Mouse (Mus musculus) gastrocnemius, postnatal 25 days (tissue): ENCODE measurements around the gene Kif6. TPM values are rescaled to one million over a fixed set of nuclear protein-coding genes. Genes with fewer than 3 reads are reported as not detected.

Source experiments
- DNase-seq: peaks from one replicate; pipeline ENCODE4 v3.0.0; 2022
- total RNA-seq, 2 experiments: library from RNA; stranded (reverse); gene quantifications; 1 replicate in 1 of 2; 2 replicates in 1 of 2; pipeline ENCODE4 v1.2.3; 2021

Gene Kif6
- total RNA-seq, 2 experiments from 2014 or later = 0.19 TPM; not detected in 1

DNA sequence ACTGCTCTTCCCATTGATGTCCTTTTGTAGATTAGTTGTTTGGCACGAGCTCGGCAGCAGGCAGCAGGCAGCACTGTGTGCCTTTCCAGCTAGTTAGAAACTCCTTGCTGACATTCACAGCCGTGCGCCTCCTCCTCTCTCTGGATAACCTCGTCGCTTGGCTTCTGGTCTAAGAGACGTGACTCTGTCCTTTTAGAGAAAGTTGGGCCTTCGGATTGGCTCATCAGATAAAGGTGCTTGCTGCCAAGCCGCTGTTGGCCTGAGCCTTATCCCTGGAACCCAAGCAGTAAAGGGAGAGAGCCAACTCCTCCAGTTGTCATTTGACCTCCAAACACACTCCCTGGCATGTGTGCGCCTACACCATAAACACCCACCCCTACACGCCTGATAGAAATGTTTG lies 123.4 kb downstream of the Kif6 start:
- peak; percentile 85 for DNase-seq

DNA sequence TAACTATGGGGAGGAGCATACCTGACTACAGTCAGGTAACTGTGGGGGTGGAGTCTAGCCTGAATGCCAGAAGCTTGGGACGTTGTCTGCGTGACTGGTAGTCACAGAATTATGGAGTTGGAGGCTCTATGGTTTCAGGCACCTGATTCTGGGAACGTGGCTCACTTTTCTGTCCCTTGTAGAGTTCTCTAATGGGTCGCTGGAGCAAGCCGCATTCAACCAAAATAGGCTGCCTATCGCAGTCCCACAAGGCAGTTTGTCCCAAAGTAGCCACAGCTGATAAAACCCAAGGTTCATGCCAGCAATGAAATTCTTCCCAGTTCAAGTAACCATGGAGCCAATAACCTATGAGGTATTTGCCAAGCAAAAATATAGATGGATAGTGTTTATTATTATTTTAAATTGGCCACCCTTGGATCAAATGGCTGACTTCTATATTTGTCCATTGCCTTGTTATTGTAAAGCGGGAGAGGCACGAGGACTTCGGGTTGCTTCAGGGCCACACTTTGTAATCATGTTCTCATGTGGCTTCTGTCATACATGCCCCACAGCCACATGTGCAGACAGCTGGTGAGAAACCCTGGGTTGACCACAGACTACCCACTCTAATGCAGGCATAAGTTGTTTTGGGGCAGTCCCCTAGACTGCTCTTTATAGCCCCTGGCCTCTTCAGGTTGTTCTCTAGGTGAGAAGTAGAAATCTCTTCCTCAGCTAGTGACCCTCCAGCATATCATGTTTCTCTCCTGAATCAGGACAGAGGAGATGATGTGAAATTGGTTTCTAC lies 125.2 kb downstream of the Kif6 start:
- DNase-seq = no peak

DNA sequence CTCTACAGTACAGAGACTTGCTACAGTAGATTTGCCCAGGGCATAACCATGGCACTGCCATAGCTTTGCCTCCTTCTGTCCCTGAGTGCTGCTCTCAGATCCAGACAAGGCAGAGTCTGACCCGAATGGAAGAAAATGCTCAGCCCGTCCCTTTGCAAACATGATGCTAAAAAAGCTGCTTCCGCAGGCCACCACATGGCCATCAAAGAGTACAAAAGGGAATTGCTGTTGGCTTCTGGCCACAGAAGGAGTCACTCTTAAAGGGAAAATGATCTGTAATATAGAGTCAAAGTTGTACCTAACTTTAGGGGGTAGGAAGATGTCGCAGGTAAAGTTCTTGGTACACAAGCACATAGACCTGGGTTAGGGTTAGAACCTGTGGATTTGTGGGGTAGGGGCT lies 126.2 kb downstream of the Kif6 start:
- DNase-seq = no peak

DNA sequence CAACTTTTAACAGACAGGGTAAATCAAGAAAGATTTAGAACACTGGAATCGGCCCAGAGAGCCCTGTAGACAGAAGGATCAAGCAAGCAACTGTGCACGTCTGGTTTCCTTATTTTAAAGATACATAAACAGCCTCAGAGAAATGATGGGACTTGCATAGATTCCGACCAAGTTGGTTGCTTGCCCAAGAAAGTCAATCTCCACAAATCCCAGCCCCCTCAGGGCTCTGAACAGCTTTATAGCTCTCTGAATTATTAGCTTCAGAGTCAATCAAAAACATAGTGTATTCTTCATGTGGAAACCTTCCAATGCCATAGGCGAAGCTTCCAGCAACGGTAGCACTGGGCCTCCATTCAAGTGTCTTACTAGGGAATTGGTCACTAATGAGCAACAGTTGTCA lies 127.0 kb downstream of the Kif6 start:
- DNase-seq = no peak

DNA sequence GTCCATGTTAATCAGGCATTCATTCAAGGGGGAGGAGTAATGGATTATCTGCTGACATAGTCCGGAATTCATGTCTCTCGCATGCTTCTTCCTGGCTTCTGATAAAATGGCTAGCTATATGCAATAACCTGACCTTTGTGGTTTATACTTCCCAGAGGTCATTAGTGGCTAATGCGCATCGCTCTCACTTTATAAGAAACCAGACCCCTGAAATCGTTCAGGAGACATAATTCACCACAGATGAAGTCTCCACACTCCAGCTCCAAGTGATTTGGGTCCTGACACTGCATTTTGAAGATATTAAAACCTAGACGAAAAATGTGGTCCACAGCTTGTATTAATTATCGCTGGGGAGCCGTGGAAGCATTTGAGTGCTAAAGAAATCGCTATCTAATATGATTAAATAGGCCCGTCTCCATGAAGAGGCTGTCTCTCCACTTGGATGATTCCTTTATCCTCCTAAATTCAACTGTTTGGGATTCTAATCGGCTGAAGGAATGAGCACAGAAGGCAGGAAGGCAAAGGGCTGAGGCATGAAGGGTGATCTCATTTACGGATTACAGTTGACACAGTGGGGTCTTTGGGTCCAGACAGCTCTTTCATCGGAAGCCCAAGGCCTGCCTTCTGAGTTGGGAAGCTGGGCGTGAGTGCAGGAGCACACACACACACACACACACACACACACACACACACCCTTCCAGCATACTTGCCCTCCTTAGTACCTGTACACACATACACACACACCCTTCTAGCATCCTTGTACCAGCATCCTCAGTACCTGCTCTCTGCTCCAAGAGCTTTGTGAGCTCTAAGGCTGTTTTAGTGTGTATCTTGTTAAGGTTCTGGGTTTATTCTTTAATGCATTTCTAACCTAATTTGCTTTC lies 128.9 kb downstream of the Kif6 start:
- DNase-seq = no peak

DNA sequence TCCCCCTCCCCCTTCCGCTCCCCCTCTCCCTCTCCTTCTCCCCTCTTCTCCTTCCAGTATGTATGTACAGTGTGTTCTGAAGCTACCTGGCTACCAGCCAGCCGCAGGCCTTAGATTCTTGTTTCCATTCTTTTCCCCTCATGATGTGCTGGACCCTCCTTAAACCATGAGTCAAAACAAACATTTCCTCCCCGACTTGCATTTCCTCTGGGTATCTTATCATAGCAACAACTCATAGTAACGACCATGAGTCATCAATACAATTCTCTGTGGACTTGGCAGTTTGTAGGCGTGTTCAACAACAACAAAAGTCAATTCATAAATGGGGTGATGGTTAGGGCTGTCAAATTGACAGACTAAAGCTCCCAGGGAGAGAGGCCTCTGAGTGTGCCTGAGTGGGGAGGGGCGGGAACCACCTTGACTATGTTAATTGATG lies 136.0 kb downstream of the Kif6 start:
- DNase-seq = no peak

DNA sequence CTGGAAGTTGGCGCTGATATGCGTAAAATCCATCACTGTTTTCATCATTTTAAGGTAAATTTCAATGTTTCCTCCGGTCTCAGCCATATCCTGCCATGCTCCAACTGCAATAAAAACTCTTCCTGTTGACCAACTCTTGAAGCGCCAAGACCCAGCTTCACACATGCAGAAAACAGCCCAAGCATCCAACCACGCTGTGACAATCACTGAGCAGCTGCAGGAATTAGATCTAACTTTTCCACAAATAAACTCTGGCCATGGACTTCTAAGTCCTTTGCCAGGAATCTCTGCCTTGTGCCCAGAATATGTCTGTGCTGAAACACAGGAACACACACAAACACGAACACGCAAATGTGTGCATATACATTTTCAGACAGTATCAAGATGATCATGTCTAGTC lies 138.9 kb downstream of the Kif6 start:
- no peak for DNase-seq

DNA sequence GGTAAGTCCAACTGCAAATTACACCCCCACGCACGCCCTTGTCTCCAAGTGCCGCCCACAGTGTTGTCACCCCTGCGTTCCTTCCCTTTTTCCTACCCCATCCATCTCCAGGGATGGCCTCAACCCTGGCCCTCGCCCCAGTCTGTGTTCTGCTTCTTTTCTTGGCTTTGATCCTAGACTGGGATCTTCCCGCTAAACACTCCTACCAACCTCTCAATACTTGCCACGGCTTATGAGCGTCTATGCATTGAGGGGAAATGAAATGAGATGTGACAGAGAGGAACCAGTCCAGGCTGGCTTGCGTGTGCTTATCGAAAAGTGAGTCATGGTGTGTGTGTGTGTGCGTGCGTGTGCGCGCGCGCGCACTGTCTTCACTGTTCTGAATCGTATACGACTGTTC lies 141.9 kb downstream of the Kif6 start:
- peak; percentile 36 for DNase-seq

DNA sequence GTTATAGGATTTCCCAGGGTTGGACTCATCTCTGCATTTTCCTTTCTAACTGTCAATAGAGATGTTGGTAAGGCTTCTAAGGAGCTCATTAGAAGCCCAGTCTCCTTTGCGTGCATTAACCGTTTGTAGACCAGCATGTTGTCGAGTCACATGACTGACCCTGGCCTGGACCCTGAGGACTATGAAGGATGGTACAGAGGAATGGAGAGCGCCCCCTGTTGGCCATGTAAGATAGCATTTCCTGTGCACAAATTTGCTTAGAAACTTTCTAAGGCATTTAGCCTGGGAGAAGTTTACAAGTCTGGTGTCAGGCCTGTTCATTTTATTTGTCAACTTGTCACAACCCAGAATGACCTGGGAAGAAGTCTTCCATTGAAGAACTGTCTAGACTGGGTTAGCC lies 144.1 kb downstream of the Kif6 start:
- no peak for DNase-seq

DNA sequence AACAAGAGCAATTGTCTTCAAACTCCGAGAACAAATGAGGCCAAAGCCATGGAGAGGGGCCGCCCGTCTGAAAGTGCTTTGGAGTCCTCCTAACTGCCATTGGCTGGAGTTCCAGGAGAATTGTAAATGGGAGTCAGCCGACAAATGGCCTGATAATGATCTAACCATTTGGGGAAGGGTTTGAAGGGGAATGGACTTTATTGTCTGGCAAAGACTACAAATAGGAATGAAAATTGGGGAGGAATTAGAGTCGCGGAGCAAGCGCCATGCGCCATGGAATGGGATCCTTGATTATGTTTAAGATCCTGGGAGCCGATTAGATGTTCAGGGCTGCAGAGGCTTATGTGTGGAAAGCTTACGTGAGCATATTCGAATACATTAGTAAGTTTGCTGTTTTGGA lies 146.3 kb downstream of the Kif6 start:
- no peak for DNase-seq

DNA sequence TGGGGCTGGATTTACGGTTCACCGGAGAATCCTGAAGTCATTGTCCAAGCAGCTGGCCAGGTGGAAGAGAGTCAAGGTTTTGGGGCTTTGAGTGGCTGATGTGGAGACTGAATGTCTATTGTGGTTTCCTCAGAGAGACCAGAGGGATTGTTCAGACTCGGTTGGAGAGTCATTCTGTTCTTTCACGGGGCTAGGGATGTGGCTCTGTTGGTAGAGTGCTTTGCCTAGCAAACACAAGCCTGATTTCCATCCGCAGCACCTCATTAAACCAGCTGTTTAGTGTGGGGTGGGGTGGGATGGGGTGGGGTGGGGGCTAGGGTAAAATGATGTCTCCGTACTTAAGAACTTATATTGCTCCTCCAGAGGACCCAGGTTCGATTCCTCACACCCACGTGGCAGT lies 146.9 kb downstream of the Kif6 start:
- DNase-seq = no peak

DNA sequence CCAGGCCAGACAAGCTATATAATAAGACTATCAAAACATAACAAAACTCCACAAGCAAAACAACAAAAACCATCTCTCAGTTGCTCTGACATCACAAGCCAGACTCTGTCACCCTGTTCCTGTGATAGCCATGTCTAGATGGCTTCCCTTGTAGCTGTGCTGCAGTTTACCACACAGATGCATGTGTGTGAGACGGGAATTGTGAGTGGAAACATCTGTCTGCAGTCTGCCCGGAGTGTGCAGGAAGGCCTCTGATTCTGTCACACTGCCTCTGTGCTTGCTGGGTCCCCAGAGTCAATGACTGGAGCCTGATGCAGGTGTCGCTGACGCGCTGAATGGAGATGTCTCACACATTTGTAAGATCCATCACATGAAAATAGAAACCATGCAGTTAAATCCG lies 150.0 kb downstream of the Kif6 start:
- no peak for DNase-seq

DNA sequence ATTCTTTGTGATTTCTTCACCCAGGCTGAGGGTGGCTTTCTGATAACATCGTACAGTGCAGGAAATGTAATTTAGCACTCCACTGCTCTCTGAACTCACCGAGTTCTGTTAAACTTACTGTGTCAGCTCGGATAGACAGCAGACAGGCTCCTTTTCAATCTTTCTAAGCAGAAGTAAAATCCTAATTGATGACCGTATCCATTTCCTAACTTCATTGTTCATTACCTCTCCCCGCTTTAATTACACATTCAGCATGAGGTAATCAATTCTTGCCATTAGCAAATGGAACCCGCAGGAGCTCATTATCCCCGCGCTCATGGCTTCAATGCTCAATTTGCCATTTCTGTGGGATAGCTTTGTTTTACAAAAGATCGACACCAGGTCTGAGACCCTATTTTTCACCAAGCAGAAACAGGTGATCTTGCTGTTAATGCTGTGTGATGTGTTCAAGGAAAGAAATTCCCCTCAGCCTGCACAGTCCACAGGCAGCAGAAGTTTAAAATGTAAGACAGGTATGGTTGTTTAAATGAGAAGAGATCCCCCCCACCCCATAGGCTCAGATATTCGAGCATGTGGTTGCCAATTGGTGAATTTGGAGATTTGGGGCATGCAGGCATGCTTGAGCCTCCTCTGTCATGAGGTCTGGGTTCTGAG lies 152.9 kb downstream of the Kif6 start:
- no peak for DNase-seq

DNA sequence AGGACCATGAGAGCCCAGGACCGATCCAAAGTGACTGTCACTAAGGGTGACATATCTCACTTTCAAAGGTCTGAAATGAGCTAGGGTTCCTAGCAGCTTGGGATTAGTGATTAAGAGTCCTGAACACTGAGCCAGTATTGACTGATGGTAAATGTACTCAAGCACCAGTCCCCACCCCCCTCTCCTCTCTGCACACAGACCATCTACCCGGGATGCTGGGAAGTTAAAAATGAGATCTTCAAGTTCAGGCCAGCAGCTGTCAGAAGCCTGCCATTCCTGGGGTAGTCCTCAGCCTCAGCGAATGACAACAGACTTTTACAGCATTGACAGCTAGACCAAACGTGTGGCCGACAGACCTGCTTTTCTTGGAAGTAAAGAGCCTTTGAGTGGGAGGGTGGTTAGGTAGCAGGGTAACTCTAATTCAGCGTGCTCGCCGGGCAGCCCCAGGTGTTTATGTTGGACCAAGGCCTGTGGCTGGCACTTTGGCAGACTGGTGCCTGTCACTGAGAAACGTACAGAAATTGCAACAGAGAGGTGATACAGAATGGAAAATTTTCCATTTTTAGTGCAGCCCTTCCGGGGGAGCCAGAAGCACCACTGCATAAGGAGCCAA lies 156.9 kb downstream of the Kif6 start:
- DNase-seq = no peak

DNA sequence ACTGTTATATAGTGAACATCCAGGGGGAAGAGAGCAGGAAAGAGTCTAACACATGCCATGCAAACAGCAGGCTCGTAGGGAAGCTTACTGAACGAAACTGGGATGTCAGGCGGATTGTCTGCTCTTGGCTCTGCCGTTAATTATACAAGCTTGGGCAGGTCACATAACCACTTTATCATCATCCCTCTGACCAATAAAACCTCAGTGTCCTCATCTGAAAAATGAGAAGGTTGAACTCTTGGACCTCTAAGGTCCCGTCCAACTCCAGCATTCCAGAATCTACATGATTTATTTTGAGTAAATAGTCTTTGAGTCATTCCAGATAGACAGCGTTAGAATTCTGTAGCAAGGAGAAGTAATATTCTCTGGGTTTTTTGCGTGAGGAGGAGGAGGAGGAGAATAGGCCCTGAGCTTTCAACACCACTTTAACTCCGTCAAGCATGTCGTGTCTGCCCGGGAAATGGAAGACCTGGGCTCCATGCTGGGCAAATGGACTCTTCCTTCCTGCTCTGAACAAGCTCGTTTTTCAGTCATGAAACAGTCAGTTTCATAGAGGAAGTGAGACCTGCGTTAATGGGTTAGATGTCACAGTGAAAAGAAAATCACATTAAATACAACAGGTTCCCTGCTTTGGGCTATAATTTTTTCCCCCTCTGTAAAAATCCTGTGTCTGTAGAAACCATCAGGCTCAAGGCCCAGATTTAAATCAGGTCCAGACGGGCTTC lies 162.3 kb downstream of the Kif6 start:
- DNase-seq = no peak

DNA sequence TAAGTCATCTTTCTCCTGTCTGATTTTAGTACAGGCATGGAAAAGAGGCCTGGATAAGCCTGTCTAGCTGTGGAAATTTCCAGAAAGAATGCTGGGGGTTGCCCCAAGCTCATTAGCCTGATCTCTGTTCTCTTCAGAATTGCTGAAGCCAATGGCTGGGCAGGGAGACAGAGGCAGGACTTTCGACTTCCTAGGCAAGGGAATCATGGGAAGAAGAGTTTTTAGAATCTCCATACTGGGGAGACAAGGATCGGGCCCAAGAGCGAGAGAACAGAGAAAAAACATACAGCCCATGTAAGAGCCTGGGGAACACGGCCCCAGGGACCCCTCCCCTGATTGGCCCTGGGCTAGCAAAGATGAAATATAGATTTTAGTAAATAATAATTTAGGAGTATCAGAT lies 164.1 kb downstream of the Kif6 start:
- DNase-seq = no peak

DNA sequence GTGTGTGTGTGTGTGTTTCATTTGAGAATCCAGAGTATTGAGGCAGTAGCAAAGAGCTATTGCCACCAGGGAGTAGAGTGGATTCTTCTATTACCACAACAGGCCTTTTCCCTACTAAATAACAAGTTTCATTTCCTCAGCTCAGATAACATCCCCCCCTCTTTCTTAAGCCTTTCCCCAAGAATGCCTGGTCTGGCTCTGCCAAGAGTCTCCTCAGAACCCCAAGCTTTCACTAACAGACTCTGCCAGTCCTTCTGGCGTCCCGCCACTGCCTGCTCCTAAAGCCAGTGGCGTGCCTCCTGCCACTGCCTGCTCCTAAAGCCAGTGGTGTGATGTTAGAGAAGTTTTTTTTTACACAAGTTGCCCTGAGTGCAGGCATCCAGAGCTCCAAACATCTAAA lies 164.6 kb downstream of the Kif6 start:
- peak; percentile 29 for DNase-seq

DNA sequence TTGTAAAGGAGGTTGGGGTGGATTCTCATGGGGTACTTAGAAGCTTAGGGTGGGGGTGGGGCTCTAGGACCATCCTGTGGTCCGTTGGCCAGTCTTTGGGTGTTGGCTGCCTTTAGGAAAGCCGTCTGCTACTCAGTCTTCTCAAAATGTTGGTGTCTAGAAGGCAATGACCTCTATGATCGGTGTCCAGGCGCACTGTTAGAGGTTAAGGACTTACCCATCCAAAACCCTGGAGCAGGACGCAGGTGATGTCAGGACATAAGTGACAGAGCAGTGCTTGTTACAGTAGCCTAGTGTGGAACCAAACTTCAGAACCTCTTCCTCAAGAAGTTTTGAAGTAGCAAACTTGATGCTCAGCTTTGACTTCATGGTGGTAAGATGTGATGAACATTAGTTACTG lies 170.9 kb downstream of the Kif6 start:
- DNase-seq = no peak

DNA sequence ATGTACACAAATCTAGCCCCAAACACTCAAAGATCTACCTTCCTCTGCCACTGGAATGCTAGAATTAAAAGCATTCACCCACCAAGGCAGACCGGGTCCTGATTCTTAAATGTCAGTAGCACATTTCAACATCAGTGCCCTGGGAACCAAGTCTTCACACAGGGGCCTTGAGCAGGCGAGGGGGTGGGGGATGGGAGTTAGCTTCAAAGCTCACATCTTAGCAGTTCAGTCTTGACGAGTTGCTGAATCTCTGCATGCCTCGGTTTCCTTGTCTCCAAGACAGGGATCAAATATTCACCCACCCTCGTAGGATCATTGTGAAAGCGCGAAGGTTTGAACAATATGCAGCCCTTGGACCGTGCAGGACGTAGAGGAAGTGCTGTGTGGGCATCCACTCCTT lies 172.4 kb downstream of the Kif6 start:
- DNase-seq = no peak

DNA sequence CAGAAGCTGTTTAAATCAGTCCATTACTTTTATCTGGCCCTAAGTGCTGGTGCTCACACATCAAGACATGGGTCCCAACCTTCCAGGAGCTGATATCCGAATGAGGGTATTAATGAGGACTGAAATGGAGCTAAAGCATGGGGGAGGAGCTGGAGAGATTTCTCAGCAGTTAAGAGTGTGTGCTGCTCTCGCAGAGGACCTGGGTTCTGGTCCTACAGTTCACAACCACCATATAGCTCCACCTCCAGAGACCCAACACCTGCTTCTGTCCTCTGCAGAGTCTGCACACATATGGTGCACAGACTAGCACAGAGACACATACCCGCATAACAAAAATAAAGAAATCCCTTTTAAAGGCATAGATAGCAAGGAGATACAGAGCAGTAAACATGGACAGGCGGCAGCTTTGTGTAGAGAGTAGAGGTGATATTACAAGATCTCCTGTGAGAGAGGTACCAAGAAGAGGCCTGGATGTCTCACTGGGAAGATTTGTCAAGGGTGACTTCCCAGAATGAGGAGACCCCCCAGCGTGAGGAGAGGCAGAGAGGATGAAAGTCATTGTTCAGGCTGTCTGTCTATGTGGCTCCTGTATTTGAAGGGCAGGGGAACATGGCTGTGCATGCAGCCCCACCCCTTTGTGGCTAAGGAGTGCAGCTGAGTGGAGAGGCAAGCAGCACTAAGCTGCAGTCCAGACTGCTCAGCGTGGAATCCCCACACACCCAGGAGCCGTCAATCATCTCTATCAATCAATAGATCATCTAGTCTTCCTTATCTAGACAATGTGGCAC lies 173.4 kb downstream of the Kif6 start:
- no peak for DNase-seq

DNA sequence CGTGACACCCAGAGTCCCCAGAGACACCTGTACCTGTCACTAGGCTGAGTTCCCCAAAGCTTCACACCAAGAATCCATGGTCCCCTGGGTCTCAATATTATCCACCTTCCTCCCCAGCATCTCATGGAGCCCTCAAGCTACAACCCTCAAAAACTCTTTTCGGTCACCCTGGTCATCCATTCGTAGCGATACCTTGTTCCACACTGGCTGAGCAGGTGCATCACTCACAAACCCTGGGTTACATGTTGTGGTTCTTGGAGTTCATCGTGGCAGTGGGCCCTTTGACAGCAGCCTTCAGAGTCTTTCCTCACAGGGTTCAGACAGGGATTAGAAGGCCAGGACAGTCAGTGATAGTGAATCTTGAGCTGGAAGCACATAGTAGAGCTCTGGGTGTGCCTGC lies 176.6 kb downstream of the Kif6 start:
- DNase-seq = no peak
